Mouse (Mus musculus): ENCODE results near the gene Ugt1a6b.
"Not testable (repeated sequence)": the region's sequence is repeated elsewhere in the genome, so short reads cannot be mapped to it uniquely, and the experiment has no call there.

The Ugt1a6b gene

GRCm38 (mm10) chr1:88125827-88126360, 22.8 kb downstream of the Ugt1a6b start:
- not testable (repeated sequence) for DNase-seq

- DNase-seq, result not testable (repeated sequence)
Measured at GRCm38 (mm10) chr1:88129091-88129490, 26.0 kb downstream of the Ugt1a6b start.

GRCm38 (mm10) chr1:88130223-88130622, 27.2 kb downstream of the Ugt1a6b start:
- not testable (repeated sequence) for DNase-seq

- no peak for DNase-seq
Measured at GRCm38 (mm10) chr1:88133908-88134456, 30.9 kb downstream of the Ugt1a6b start.

- DNase-seq, result not testable (repeated sequence)
Measured at GRCm38 (mm10) chr1:88134457-88135011, 31.5 kb downstream of the Ugt1a6b start, which contains the start of gene Ugt1a6a. Gene Ugt1a6a, plus strand, starts transcription at chr1:88134809.

- DNase-seq, result not testable (repeated sequence)
Measured at GRCm38 (mm10) chr1:88135229-88135904, 32.3 kb downstream of the Ugt1a6b start.

- no peak for DNase-seq
Measured at GRCm38 (mm10) chr1:88136646-88137045, 33.6 kb downstream of the Ugt1a6b start.

- no peak for DNase-seq
Measured at GRCm38 (mm10) chr1:88137264-88137663, 34.2 kb downstream of the Ugt1a6b start.

- DNase-seq, result no peak
Measured at GRCm38 (mm10) chr1:88138145-88138544, 35.1 kb downstream of the Ugt1a6b start.

- not testable (repeated sequence) for DNase-seq
Measured at GRCm38 (mm10) chr1:88140492-88140891, 37.4 kb downstream of the Ugt1a6b start.

GRCm38 (mm10) chr1:88143966-88144675, 41.1 kb downstream of the Ugt1a6b start:
- DNase-seq, result peak; percentile 72

GRCm38 (mm10) chr1:88145278-88145677, 42.2 kb downstream of the Ugt1a6b start:
- peak; percentile 9 for DNase-seq

GRCm38 (mm10) chr1:88150133-88150532, 47.1 kb downstream of the Ugt1a6b start:
- peak; percentile 7 for DNase-seq

GRCm38 (mm10) chr1:88158430-88158829, 55.4 kb downstream of the Ugt1a6b start:
- no peak for DNase-seq

GRCm38 (mm10) chr1:88165711-88166110, 62.7 kb downstream of the Ugt1a6b start, which contains the start of gene Ugt1a5:
Gene Ugt1a5, plus strand, starts transcription at chr1:88166012.
- DNase-seq, result no peak

- DNase-seq, result not testable (repeated sequence)
Measured at GRCm38 (mm10) chr1:88172190-88172589, 69.1 kb downstream of the Ugt1a6b start.

GRCm38 (mm10) chr1:88179657-88180056, 76.6 kb downstream of the Ugt1a6b start:
- DNase-seq, result no peak

- no peak for DNase-seq
Measured at GRCm38 (mm10) chr1:88186325-88186935, 83.4 kb downstream of the Ugt1a6b start.

- DNase-seq, result no peak
Measured at GRCm38 (mm10) chr1:88192136-88192535, 89.1 kb downstream of the Ugt1a6b start.

- DNase-seq, result no peak
Measured at GRCm38 (mm10) chr1:88195687-88196086, 92.6 kb downstream of the Ugt1a6b start.

GRCm38 (mm10) chr1:88197443-88197842, 94.4 kb downstream of the Ugt1a6b start:
- no peak for DNase-seq

GRCm38 (mm10) chr1:88199996-88200395, 96.9 kb downstream of the Ugt1a6b start:
- DNase-seq, result no peak

- DNase-seq, result no peak
Measured at GRCm38 (mm10) chr1:88200456-88200855, 97.4 kb downstream of the Ugt1a6b start, which contains the start of gene Ugt1a2. Gene Ugt1a2, plus strand, starts transcription at chr1:88200601.
